Mouse (Mus musculus): ENCODE measurements around the gene Ppip5k1. TPM values are rescaled to one million over a fixed set of nuclear protein-coding genes. Genes with fewer than 3 reads are reported as not detected.

Gene Ppip5k1
- polyA plus RNA-seq, 1 experiment = 14.9 TPM

DNA sequence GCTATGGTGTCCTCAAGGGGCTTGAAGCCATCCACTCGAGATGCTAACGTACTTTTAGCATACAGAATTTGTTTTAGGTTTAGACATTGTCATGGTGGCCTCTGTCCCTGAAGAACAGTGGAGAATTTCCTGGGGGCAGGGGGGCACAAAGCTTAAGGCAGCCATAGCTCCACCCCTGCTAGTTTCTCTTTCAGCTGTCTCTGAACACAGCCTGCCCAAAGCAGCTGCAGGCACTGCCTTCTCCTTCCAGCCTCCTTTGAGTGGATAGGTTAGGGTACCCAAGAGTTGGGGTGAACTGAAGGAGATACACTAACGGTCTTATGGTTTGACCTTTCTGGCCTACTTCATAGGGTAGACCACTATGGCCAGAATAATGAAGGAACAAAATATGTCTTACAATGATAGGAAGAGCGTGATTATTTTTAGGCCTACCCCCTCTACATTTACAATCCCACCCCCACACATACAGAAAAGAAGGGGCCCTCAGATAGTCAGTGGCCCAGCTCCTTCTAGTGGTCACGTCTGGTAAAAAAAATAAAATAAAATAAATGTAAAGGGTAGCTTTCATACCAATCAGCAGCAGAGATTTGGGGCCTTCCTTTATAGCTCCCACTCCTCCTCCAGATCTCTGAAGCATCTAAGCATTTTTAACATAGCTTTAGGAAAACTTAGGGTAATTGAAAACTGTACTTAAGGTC, 62.7 kb downstream of the Ppip5k1 start:
- H3K27me3 ChIP-seq (ENCODE audit: control insufficient read depth, insufficient read depth, low read length, poor library complexity, severe bottlenecking) = no peaks in the 10 kb centered on the region
- H3K9ac ChIP-seq (ENCODE audit: low read depth, poor library complexity, severe bottlenecking) = no peak overlapping the region
- no peak overlapping the region for H3K27ac ChIP-seq (ENCODE audit: insufficient read depth, low read length)
- peaks cover 7% of the 10 kb centered on the region for H3K4me1 ChIP-seq (ENCODE audit: control insufficient read depth, insufficient read depth, low read length)
- no peak overlapping the region for H3K4me3 ChIP-seq (ENCODE audit: low read depth, low read length)
- H3K9me3 ChIP-seq (replicated peaks; ENCODE audit: control insufficient read depth, insufficient read depth, low read length, poor library complexity, severe bottlenecking) = no peaks in the 10 kb centered on the region
- TF ChIP-seq CTCF (IDR thresholded peaks at IDR 0.05; ENCODE audit: low read depth, low read length) (no peak), POLR2A (IDR thresholded peaks at IDR 0.05; ENCODE audit: insufficient read depth, low read length) (no peak), EP300 (IDR thresholded peaks at IDR 0.05; ENCODE audit: insufficient read depth, low read depth, low read length) (no peak)
- no peaks in the 10 kb centered on the region for H3K36me3 ChIP-seq (ENCODE audit: control insufficient read depth, insufficient read depth, low read length, poor library complexity, severe bottlenecking)

DNA sequence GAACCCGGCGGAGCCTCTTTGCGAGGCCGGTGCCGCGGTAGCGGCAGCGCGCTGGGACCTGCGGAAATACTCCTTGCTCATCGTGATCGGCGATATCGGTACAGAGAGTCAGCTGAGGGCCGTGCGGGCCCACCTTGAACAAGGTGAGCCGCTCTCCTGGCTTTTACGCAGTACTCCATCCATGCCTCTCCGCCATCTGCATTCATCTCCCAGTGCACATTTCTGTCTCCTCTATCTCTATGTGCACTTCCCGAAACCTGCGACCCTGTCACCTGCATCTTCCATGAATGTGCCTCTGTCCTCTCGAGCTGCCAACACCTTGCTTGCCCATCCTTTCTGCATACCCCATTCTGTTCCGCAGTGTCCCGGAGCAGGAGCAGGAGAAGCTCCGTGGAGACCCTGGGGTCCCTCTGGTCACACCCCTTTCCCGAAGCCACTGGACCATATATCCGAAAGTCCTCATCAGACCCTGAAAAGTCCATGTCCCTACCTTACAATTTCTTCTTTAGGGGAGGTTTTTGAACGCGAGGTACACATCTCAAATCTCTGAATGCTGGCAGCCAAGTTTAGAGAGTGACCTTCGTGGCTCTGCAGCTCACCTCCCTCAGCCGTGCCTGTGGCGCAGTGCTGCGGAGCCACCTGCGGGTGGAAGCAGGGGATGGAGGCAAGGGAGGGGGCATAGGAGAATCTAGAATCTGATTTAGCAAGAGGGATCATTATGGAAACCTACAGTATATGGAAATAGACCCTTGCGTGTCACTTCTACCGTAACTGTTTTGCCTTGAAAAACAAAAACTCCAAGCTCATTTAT, 65.3 kb downstream of the Ppip5k1 start:
- H3K9me3 ChIP-seq (replicated peaks; ENCODE audit: control insufficient read depth, insufficient read depth, low read length, poor library complexity, severe bottlenecking) = no peaks in the 10 kb centered on the region
- H3K4me1 ChIP-seq (ENCODE audit: control insufficient read depth, insufficient read depth, low read length) = peaks cover 4% of the 10 kb centered on the region
- no peak for TF ChIP-seq EP300 (IDR thresholded peaks at IDR 0.05; ENCODE audit: insufficient read depth, low read depth, low read length)
- peak; percentile 25 for TF ChIP-seq CTCF (IDR thresholded peaks at IDR 0.05; ENCODE audit: low read depth, low read length)
- peak overlapping the region; percentile 78 for H3K4me3 ChIP-seq (ENCODE audit: low read depth, low read length)
- H3K27me3 ChIP-seq (ENCODE audit: control insufficient read depth, insufficient read depth, low read length, poor library complexity, severe bottlenecking) = no peaks in the 10 kb centered on the region
- H3K9ac ChIP-seq (ENCODE audit: low read depth, poor library complexity, severe bottlenecking) = no peak overlapping the region
- H3K27ac ChIP-seq (ENCODE audit: insufficient read depth, low read length) = no peak overlapping the region
- H3K36me3 ChIP-seq (ENCODE audit: control insufficient read depth, insufficient read depth, low read length, poor library complexity, severe bottlenecking) = no peaks in the 10 kb centered on the region

DNA sequence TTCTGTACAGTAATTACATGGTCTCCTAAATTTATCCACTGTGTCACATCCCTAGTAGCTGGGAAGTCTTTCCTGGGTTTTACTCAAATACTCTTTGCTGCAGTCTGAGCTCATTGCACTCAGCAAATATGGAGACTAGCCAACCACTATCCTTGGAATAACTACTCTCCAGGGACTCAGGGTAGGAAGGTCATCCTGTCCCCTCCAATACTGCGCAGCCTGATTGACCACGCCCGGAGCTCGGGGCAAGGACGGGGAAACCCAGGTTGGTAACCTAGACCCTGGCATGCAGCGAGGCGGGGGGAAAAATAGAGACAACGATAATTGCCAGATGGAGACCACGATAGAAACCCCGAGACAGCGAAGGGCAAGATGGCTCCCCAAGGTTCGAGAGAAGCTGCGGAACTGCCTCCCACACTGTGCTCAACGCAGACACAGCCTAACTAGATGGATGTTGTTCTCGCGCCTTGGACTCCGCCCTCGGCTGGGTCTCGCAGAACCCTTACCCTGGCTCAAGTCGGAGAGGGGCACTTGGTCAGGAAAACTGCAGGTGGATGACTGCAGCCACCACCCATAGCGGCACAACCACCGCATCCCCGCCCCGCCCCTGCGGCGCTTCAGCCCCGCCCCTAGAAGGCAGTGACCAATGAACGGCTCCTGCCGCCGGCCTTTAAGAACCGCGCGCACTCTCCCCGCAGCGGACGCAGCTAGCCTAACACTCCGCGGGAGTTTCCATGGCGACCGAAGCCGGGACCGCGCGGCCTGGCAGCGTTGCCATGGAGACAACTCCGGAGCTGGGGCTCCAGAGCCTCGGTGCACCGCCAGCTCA, 66.1 kb downstream of the Ppip5k1 start, which contains the start of gene Map1a:
Map1a (plus strand) TSS at position 700 of the 829 bp plus-strand sequence.
- Histone ChIP-seq H3K4me3 (ENCODE audit: low read depth, low read length) (peak within 1 kb of the TSS; percentile 84), H3K9ac (ENCODE audit: low read depth, poor library complexity, severe bottlenecking) (peak within 1 kb of the TSS; percentile 14), H3K36me3 (ENCODE audit: control insufficient read depth, insufficient read depth, low read length, poor library complexity, severe bottlenecking) (no peaks in the 10 kb centered on the region), H3K27ac (ENCODE audit: insufficient read depth, low read length) (no peak within 1 kb of the TSS), H3K27me3 (ENCODE audit: control insufficient read depth, insufficient read depth, low read length, poor library complexity, severe bottlenecking) (no peaks in the 10 kb centered on the region), H3K4me1 (ENCODE audit: control insufficient read depth, insufficient read depth, low read length) (no peaks in the 10 kb centered on the region), H3K9me3 (replicated peaks; ENCODE audit: control insufficient read depth, insufficient read depth, low read length, poor library complexity, severe bottlenecking) (no peaks in the 10 kb centered on the region)
- TF ChIP-seq CTCF (IDR thresholded peaks at IDR 0.05; ENCODE audit: low read depth, low read length) = no peak
- peak; percentile 20 for TF ChIP-seq POLR2A (IDR thresholded peaks at IDR 0.05; ENCODE audit: insufficient read depth, low read length)

DNA sequence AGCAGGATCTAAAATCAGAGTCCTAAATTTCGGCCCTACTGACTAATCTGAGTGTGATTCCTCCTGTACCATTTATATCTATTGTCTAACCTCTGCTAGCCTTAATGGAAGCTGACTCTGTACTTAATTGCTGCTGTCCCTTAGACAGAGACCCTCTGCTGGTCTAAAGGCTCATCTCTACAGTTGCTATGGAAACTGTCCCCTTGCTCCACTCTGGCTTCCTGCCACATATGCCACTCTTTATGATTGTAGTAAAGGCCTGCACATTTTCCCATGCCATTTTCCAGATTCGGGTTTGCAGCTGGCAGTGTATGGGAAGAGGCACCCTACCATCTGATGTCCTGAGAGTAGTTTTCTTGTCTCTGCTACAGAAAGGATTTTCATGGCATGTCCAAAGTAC, 67.3 kb downstream of the Ppip5k1 start:
- Histone ChIP-seq H3K9me3 (replicated peaks; ENCODE audit: control insufficient read depth, insufficient read depth, low read length, poor library complexity, severe bottlenecking) (no peaks in the 10 kb centered on the region), H3K36me3 (ENCODE audit: control insufficient read depth, insufficient read depth, low read length, poor library complexity, severe bottlenecking) (no peaks in the 10 kb centered on the region), H3K27ac (ENCODE audit: insufficient read depth, low read length) (no peak overlapping the region), H3K4me3 (ENCODE audit: low read depth, low read length) (no peak overlapping the region), H3K9ac (ENCODE audit: low read depth, poor library complexity, severe bottlenecking) (no peak overlapping the region), H3K27me3 (ENCODE audit: control insufficient read depth, insufficient read depth, low read length, poor library complexity, severe bottlenecking) (no peaks in the 10 kb centered on the region), H3K4me1 (ENCODE audit: control insufficient read depth, insufficient read depth, low read length) (no peaks in the 10 kb centered on the region)
- no peak for TF ChIP-seq EP300 (IDR thresholded peaks at IDR 0.05; ENCODE audit: insufficient read depth, low read depth, low read length)
- no peak for TF ChIP-seq POLR2A (IDR thresholded peaks at IDR 0.05; ENCODE audit: insufficient read depth, low read length)
- TF ChIP-seq CTCF (IDR thresholded peaks at IDR 0.05; ENCODE audit: low read depth, low read length) = no peak

DNA sequence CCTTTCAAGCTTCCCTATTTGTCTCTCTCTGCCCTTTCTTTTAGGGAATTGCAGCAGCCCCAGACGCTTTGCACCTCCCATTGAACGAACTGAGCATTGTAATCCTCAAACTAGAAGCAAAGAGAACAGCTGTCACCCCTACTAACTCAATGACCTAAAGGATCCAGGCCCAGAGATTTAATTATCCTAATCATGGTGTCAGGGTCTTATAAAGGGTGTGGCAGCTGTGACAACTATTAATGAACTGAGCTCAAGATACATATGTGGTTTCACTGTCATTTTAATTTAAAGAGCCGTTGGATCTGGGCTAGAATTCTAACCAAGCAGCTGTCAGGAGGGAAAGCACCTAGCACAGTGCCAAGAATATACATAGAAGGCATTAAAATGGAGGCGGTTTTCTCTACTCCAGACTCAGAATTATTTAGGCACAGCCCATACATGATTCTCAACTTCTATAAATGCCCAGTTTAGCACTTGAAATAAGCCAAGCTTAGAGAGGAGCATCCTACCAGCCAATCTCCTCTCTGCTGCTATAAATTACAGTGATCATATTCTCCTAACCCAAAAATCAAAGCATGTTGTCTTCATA, 83.2 kb downstream of the Ppip5k1 start:
- no peak overlapping the region for H3K27ac ChIP-seq (ENCODE audit: insufficient read depth, low read length)
- no peaks in the 10 kb centered on the region for H3K9me3 ChIP-seq (replicated peaks; ENCODE audit: control insufficient read depth, insufficient read depth, low read length, poor library complexity, severe bottlenecking)
- no peak overlapping the region for H3K4me3 ChIP-seq (ENCODE audit: low read depth, low read length)
- H3K27me3 ChIP-seq (ENCODE audit: control insufficient read depth, insufficient read depth, low read length, poor library complexity, severe bottlenecking) = peaks cover 2% of the 10 kb centered on the region; the same call in 1 of the 2 replicates
- H3K36me3 ChIP-seq (ENCODE audit: control insufficient read depth, insufficient read depth, low read length, poor library complexity, severe bottlenecking) = peaks cover 18% of the 10 kb centered on the region
- H3K9ac ChIP-seq (ENCODE audit: low read depth, poor library complexity, severe bottlenecking) = no peak overlapping the region
- H3K4me1 ChIP-seq (ENCODE audit: control insufficient read depth, insufficient read depth, low read length) = no peaks in the 10 kb centered on the region
- TF ChIP-seq EP300 (IDR thresholded peaks at IDR 0.05; ENCODE audit: insufficient read depth, low read depth, low read length) = no peak
- TF ChIP-seq CTCF (IDR thresholded peaks at IDR 0.05; ENCODE audit: low read depth, low read length) = no peak
- no peak for TF ChIP-seq POLR2A (IDR thresholded peaks at IDR 0.05; ENCODE audit: insufficient read depth, low read length)

Measured in ES-Bruce4 (cell line).